Mouse (Mus musculus) liver, adult 2 months (tissue): ENCODE data around the gene Fshb. TPM values are rescaled to one million over a fixed set of nuclear protein-coding genes. Genes with fewer than 3 reads are reported as not detected.

Source experiments
- DNase-seq: peaks from one replicate; pipeline ENCODE4 v3.0.0-alpha.2; 2011; ENCODE audit warnings: low read depth, low spot score; ENCODE audit errors: extremely low read depth
- H3K27ac ChIP-seq: fragments of 200-500 bp; replicated peaks from 2 replicates; pipeline ENCODE4 v1.5.1; 2012; ENCODE audit warnings: low read depth, mild to moderate bottlenecking, control low read depth, inconsistent platforms, low read length; ENCODE audit not compliant: insufficient read depth
- H3K27me3 ChIP-seq: fragments of 200-500 bp; 2 replicates; pipeline ENCODE4 v1.6.1; 2012; ENCODE audit warnings: mild to moderate bottlenecking, moderate library complexity, low read length, inconsistent platforms; ENCODE audit not compliant: control insufficient read depth, insufficient read depth
- H3K36me3 ChIP-seq: fragments of 200-500 bp; 2 replicates; pipeline ENCODE4 v1.6.1; 2012; ENCODE audit warnings: low read length, inconsistent platforms; ENCODE audit not compliant: control insufficient read depth, insufficient read depth
- H3K4me1 ChIP-seq: fragments of 200-500 bp; 2 replicates; pipeline ENCODE4 v1.6.1; 2011; ENCODE audit warnings: low read length; ENCODE audit not compliant: control insufficient read depth, insufficient read depth
- H3K4me3 ChIP-seq: fragments of 200-500 bp; 2 replicates; pipeline ENCODE4 v1.5.1; 2011; ENCODE audit warnings: low read depth, mild to moderate bottlenecking, control low read depth, low read length, moderate library complexity; ENCODE audit not compliant: insufficient read depth
- H3K79me2 ChIP-seq: fragments of 200-500 bp; 2 replicates; pipeline ENCODE4 v1.6.1; 2012; ENCODE audit warnings: inconsistent platforms, mild to moderate bottlenecking, low read length, moderate library complexity; ENCODE audit not compliant: control insufficient read depth, insufficient read depth
- H3K9ac ChIP-seq: fragments of 200-500 bp; 2 replicates; pipeline ENCODE4 v1.6.1; 2012; ENCODE audit warnings: low read depth, mild to moderate bottlenecking, control low read depth, inconsistent platforms, low read length
- CTCF ChIP-seq: fragments of 200-500 bp; IDR thresholded peaks from 2 replicates; pipeline ENCODE4 v1.5.1; 2011; ENCODE audit warnings: low read depth, low read length, control low read depth
- POLR2A ChIP-seq: fragments of 200-500 bp; IDR thresholded peaks from 2 replicates; pipeline ENCODE4 v1.6.1; 2011; ENCODE audit warnings: low read length, control low read depth; ENCODE audit not compliant: insufficient read depth; ENCODE audit errors: extremely low read depth
- WGBS: fragments of 180-500 bp; shearing (Covaris S2); methylation state at CpG from one replicate; pipeline ENCODE4 v1.1.7; 2018; 5-methylcytosine and 5-hydroxymethylcytosine counted together
- polyA plus RNA-seq: library from polyadenylated mRNA; depleted of rRNA; stranded (reverse); fragments of >200 nt; gene quantifications from 2 replicates; pipeline ENCODE4 v1.2.3, GENCODE M21; 2012; rRNA removed
- total RNA-seq: library from RNA; depleted of rRNA; stranded (reverse); fragments of >200 nt; gene quantifications from 2 replicates; pipeline ENCODE4 v1.2.3, GENCODE M21; 2014; rRNA removed

The Fshb gene
- total and polyA plus RNA-seq, 2 experiments, result not detected

DNA sequence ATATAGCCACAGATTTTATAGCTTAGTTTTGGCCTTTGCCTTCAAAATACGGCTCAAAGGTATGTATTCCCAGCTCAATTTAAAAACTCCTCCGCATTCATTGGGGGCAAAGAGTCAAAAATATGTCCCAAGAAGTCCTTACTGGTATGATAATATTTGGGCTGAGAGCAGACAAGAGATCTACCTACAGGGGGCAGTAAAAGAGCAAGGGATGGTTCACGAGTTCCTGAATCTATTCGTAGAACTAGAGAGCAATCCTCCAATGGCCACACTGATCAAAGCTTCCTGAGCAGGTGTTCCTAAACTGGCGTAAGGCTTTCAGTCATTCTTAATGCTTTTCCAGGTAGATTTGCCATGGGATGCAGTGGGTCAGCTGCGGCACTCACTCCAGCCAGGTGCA lies 49.3 kb downstream of the Fshb start:
- Histone ChIP-seq H3K9ac (no peak overlapping the region), H3K27me3 (no peaks in the 10 kb centered on the region), H3K4me1 (no peaks in the 10 kb centered on the region), H3K79me2 (no peaks in the 10 kb centered on the region), H3K36me3 (no peaks in the 10 kb centered on the region), H3K27ac (no peak overlapping the region), H3K4me3 (no peak overlapping the region)
- 78% methylated on average over 6 of the region's 6 CpGs for WGBS
- TF ChIP-seq CTCF (no peak), POLR2A (no peak)
- no peak for DNase-seq

DNA sequence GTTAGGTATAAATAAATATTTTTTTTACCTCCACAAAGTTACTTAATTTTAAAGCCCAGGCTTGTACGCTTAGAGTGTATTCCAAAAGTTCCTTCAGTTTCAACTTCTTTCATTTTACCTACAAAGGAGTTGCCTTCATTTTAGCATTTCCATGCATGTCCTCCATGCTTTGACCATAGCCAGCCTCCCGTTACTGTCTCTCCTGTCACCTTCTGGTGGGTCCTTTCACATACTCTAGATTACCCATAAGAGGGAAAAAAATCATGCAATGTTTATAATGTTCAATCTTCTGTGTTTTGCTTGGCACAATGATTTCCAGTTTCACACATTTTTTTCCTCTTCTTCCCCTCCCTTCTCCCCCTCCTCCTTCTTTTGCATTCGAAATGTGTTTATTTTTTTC lies 53.1 kb downstream of the Fshb start:
- no peak overlapping the region for H3K9ac ChIP-seq
- no peaks in the 10 kb centered on the region for H3K79me2 ChIP-seq
- 71% methylated on average over 3 of the region's 3 CpGs for WGBS
- no peak overlapping the region for H3K27ac ChIP-seq
- no peaks in the 10 kb centered on the region for H3K36me3 ChIP-seq
- H3K4me3 ChIP-seq, result no peak overlapping the region
- H3K27me3 ChIP-seq, result no peaks in the 10 kb centered on the region
- DNase-seq, result no peak
- H3K4me1 ChIP-seq, result no peaks in the 10 kb centered on the region
- TF ChIP-seq CTCF (no peak), POLR2A (no peak)

Other genes with a start within 250 kb of the Fshb start
- 11.1 and 15.0 TPM in 2 replicates for gene Arl14ep, start 85.2 kb downstream of the Fshb start, total RNA-seq
- 2.7 and 2.9 TPM in 2 replicates for gene Arl14ep, start 85.2 kb downstream of the Fshb start, polyA plus RNA-seq
- gene Kcna4, start 231.0 kb upstream of the Fshb start, total RNA-seq, result not detected in 2 replicates
- not detected in 2 replicates for gene Kcna4, start 231.0 kb upstream of the Fshb start, polyA plus RNA-seq